Mouse (Mus musculus) midbrain, embryonic 11.5 days (tissue): ENCODE measurements around the gene Fam104a. TPM values are rescaled to one million over a fixed set of nuclear protein-coding genes. Genes with fewer than 3 reads are reported as not detected.
A peak's percentile ranks its signal among the peaks of the same experiment; 100 is the strongest.

ENCODE experiments used
- ATAC-seq: fragments of 200-750 bp; cut with Nextera tagmentation; 2 replicates; pipeline ENCODE4 v1.8.0; 2017; ENCODE audit warnings: moderate TSS enrichment, moderate library complexity; ENCODE audit not compliant: low FRiP score
- DNase-seq: peaks from one replicate; pipeline ENCODE4 v3.0.0; 2015; ENCODE audit warnings: low spot score; ENCODE audit errors: missing footprints
- H3K27ac ChIP-seq: fragments of 300-500 bp; sonication (generic); 2 replicates; pipeline ENCODE4 v1.5.1; 2014; ENCODE audit warnings: low read depth, low read length
- H3K27me3 ChIP-seq: fragments of 300-500 bp; sonication (generic); 2 replicates; pipeline ENCODE4 v1.6.1; 2014; ENCODE audit warnings: mild to moderate bottlenecking, low read length, moderate library complexity, mixed read lengths; ENCODE audit not compliant: control insufficient read depth, insufficient read depth
- H3K36me3 ChIP-seq: fragments of 300-500 bp; sonication (generic); 2 replicates; pipeline ENCODE4 v1.6.1; 2014; ENCODE audit warnings: mild to moderate bottlenecking, low read length, moderate library complexity, mixed read lengths; ENCODE audit not compliant: control insufficient read depth, insufficient read depth
- H3K4me1 ChIP-seq: fragments of 300-500 bp; sonication (generic); 2 replicates; pipeline ENCODE4 v1.6.1; 2014; ENCODE audit warnings: low read length; ENCODE audit not compliant: control insufficient read depth, insufficient read depth
- H3K4me2 ChIP-seq: fragments of 300-500 bp; sonication (generic); 2 replicates; pipeline ENCODE4 v1.6.1; 2014; ENCODE audit warnings: mild to moderate bottlenecking, moderate library complexity
- H3K4me3 ChIP-seq: fragments of 300-500 bp; sonication (generic); 2 replicates; pipeline ENCODE4 v1.5.1; 2014; ENCODE audit warnings: low read depth, low read length
- H3K9ac ChIP-seq: fragments of 300-500 bp; sonication (generic); 2 replicates; pipeline ENCODE4 v1.6.1; 2014; ENCODE audit warnings: low read length
- H3K9me3 ChIP-seq: fragments of 300-500 bp; sonication (generic); 2 replicates; pipeline ENCODE4 v1.6.1; 2016; ENCODE audit warnings: low read length; ENCODE audit not compliant: control insufficient read depth
- WGBS: fragments of 180-500 bp; shearing (Covaris S2); extraction: QIAGEN DNeasy Blood & Tissue Kit; methylation state at CpG from one replicate; pipeline ENCODE4 v1.1.7; 2014; 5-methylcytosine and 5-hydroxymethylcytosine counted together
- polyA plus RNA-seq: library from polyadenylated mRNA; unstranded; fragments of >200 nt; fragmentation: Nextera tagmentation; extraction: Ambion mirVana; gene quantifications from 2 replicates; pipeline ENCODE4 v1.2.1, GENCODE M21; 2014

Fam104a gene
- polyA plus RNA-seq, 1 experiment from 2014 or later = 54.6 TPM

- ATAC-seq (no peak), DNase-seq (no peak)
- Histone ChIP-seq H3K36me3 (peaks cover 30% of the 10 kb centered on the region), H3K9me3 (no peaks in the 10 kb centered on the region), H3K4me3 (no peak overlapping the region), H3K27me3 (no peaks in the 10 kb centered on the region), H3K9ac (no peak overlapping the region), H3K4me1 (peaks cover 13% of the 10 kb centered on the region; the same call in 1 of the 2 replicates), H3K27ac (no peak overlapping the region), H3K4me2 (no peak overlapping the region)
- 92% methylated on average over 6 of the region's 6 CpGs for WGBS
Observed at GRCm38 (mm10) chr11:113652516-113652915, 31.4 kb downstream of the Fam104a start.

GRCm38 (mm10) chr11:113651907-113652273 is 32.1 kb downstream of the Fam104a start:
- H3K36me3 ChIP-seq = peaks cover 26% of the 10 kb centered on the region
- 46% methylated on average over 8 of the region's 8 CpGs for WGBS
- DNase-seq (peak; percentile 93), ATAC-seq (no peak)
- H3K4me3 ChIP-seq = no peak overlapping the region
- H3K4me1 ChIP-seq = peaks cover 13% of the 10 kb centered on the region; the same call in 1 of the 2 replicates
- H3K9me3 ChIP-seq = no peaks in the 10 kb centered on the region
- H3K27ac ChIP-seq = 0 out of 2 replicates have a peak overlapping the region, but pooled peaks have one; percentile 48
- H3K27me3 ChIP-seq = no peaks in the 10 kb centered on the region; the same call in 1 of the 2 replicates
- H3K9ac ChIP-seq = no peak overlapping the region
- no peak overlapping the region for H3K4me2 ChIP-seq

GRCm38 (mm10) chr11:113651206-113651906 is 32.6 kb downstream of the Fam104a start:
- no peak overlapping the region for H3K4me3 ChIP-seq
- H3K27ac ChIP-seq = peak overlapping the region; percentile 71
- H3K27me3 ChIP-seq = no peaks in the 10 kb centered on the region; the same call in 1 of the 2 replicates
- 72% methylated on average over 22 of the region's 22 CpGs for WGBS
- H3K9ac ChIP-seq = no peak overlapping the region
- no peaks in the 10 kb centered on the region for H3K9me3 ChIP-seq
- ATAC-seq (no peak), DNase-seq (no peak)
- H3K36me3 ChIP-seq = peaks cover 23% of the 10 kb centered on the region
- H3K4me1 ChIP-seq = peaks cover 13% of the 10 kb centered on the region; the same call in 1 of the 2 replicates
- H3K4me2 ChIP-seq = peak overlapping the region; percentile 69; the same call in 1 of the 2 replicates

- DNase-seq = peak; percentile 97
- Histone ChIP-seq H3K36me3 (peaks cover 11% of the 10 kb centered on the region), H3K4me2 (peak within 1 kb of the TSS; percentile 69), H3K9me3 (no peaks in the 10 kb centered on the region), H3K4me1 (peaks cover 13% of the 10 kb centered on the region; the same call in 1 of the 2 replicates), H3K27me3 (no peaks in the 10 kb centered on the region; the same call in 1 of the 2 replicates), H3K27ac (peak within 1 kb of the TSS; percentile 87), H3K9ac (peak within 1 kb of the TSS; percentile 96), H3K4me3 (peak within 1 kb of the TSS; percentile 94)
- ATAC-seq = peak; percentile 87
- WGBS = under 1% methylated on average over 75 of the region's 91 CpGs
Observed at GRCm38 (mm10) chr11:113649353-113650210, 34.4 kb downstream of the Fam104a start, which contains the start of gene Slc39a11. Gene Slc39a11, minus strand, starts transcription at chr11:113650079.

- no peak; the same call in 1 of the 2 replicates for ATAC-seq
- WGBS = 38% methylated on average over 26 of the region's 26 CpGs
- H3K4me1 ChIP-seq = peaks cover 13% of the 10 kb centered on the region; the same call in 1 of the 2 replicates
Observed at GRCm38 (mm10) chr11:113648690-113649352, 35.1 kb downstream of the Fam104a start, which contains the start of gene Cog1. Gene Cog1, plus strand, starts transcription at chr11:113649169.

GRCm38 (mm10) chr11:113648152-113648551 is 35.8 kb downstream of the Fam104a start:
- Histone ChIP-seq H3K4me2 (0 out of 2 replicates have a peak overlapping the region, but pooled peaks have one; percentile 6), H3K9ac (peak overlapping the region; percentile 44; the same call in 1 of the 2 replicates), H3K36me3 (0 out of 2 replicates have a peak, but pooled peaks cover 4% of the 10 kb centered on the region), H3K9me3 (no peaks in the 10 kb centered on the region), H3K27ac (no peak overlapping the region), H3K4me3 (no peak overlapping the region), H3K4me1 (peaks cover 13% of the 10 kb centered on the region; the same call in 1 of the 2 replicates), H3K27me3 (no peaks in the 10 kb centered on the region; the same call in 1 of the 2 replicates)
- ATAC-seq = peak; percentile 7; the same call in 1 of the 2 replicates
- WGBS = 2% methylated on average over 15 of the region's 15 CpGs
- peak; percentile 99 for DNase-seq

More at GRCm38 (mm10) chr11:113648690-113649352, 35.1 kb downstream of the Fam104a start, which contains the start of gene Cog1:
- no peaks in the 10 kb centered on the region for H3K9me3 ChIP-seq
- H3K27me3 ChIP-seq = no peaks in the 10 kb centered on the region; the same call in 1 of the 2 replicates
- H3K4me2 ChIP-seq = peak within 1 kb of the TSS; percentile 69
- peaks cover 5% of the 10 kb centered on the region; the same call in 1 of the 2 replicates for H3K36me3 ChIP-seq
- peak within 1 kb of the TSS; percentile 87 for H3K27ac ChIP-seq
- peak within 1 kb of the TSS; percentile 94 for H3K4me3 ChIP-seq
- peak within 1 kb of the TSS; percentile 96 for H3K9ac ChIP-seq
- DNase-seq = peak; percentile 90

- no peak for DNase-seq
- no peak overlapping the region for H3K4me2 ChIP-seq
- H3K4me1 ChIP-seq = peaks cover 6% of the 10 kb centered on the region; the same call in 1 of the 2 replicates
- no peak overlapping the region for H3K4me3 ChIP-seq
- H3K27me3 ChIP-seq = no peaks in the 10 kb centered on the region; the same call in 1 of the 2 replicates
- no peak overlapping the region for H3K27ac ChIP-seq
- 90% methylated on average over 3 of the region's 3 CpGs for WGBS
- ATAC-seq = no peak
- H3K36me3 ChIP-seq = no peaks in the 10 kb centered on the region
- H3K9me3 ChIP-seq = no peaks in the 10 kb centered on the region
- no peak overlapping the region for H3K9ac ChIP-seq
Observed at GRCm38 (mm10) chr11:113645181-113645580, 38.8 kb downstream of the Fam104a start.

GRCm38 (mm10) chr11:113638680-113639079 is 45.3 kb downstream of the Fam104a start:
- H3K4me3 ChIP-seq = no peak overlapping the region
- no peaks in the 10 kb centered on the region for H3K4me1 ChIP-seq
- DNase-seq (no peak), ATAC-seq (no peak)
- no peak overlapping the region for H3K27ac ChIP-seq
- no peak overlapping the region for H3K4me2 ChIP-seq
- H3K9me3 ChIP-seq = no peaks in the 10 kb centered on the region
- H3K27me3 ChIP-seq = no peaks in the 10 kb centered on the region
- WGBS = 93% methylated on average over 12 of the region's 12 CpGs
- H3K36me3 ChIP-seq = no peaks in the 10 kb centered on the region
- H3K9ac ChIP-seq = no peak overlapping the region
